Mouse (Mus musculus) testis, postnatal 14 days (tissue): ENCODE data around the gene Ifngr2.
"Not testable (repeated sequence)": the region's sequence is repeated elsewhere in the genome, so short reads cannot be mapped to it uniquely, and the experiment has no call there.

Source experiments
- DNase-seq: peaks from one replicate; pipeline ENCODE4 v3.0.0; 2021; ENCODE audit warnings: low spot score

The Ifngr2 gene

GRCm38 (mm10) chr16:91546836-91547741, at the start of gene Ifngr2:
TSS of gene Ifngr2 (plus strand) at chr16:91547072.
- DNase-seq = no peak

- DNase-seq = no peak
These were observed 48.8 kb upstream of the Ifngr2 start for GRCm38 (mm10) chr16:91498041-91498440.

GRCm38 (mm10) chr16:91504701-91505100, 42.2 kb upstream of the Ifngr2 start:
- no peak for DNase-seq

- no peak for DNase-seq
These were observed 41.7 kb upstream of the Ifngr2 start for GRCm38 (mm10) chr16:91505116-91505601.

DNA sequence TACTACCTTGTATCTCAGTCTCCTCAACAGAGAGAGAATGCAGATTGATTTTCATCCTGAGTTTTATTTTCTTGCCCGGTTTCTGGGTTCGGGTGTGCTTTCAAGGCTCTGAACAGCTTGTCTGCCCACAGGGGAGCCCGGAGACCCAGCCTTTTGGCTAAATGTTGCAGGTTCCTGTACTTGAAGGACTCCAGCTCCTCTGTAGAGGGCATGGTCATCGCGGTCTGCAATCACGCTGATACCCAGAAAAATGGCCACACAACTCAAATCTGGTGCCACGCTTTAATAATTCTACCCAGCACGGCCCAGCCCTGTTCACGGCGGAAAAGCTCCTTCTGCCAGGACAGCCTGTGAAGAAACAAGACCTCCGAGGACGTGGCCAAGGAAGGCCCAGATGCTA, 40.5 kb upstream of the Ifngr2 start:
- no peak for DNase-seq

- DNase-seq = peak; percentile 61
These were observed 34.6 kb upstream of the Ifngr2 start for GRCm38 (mm10) chr16:91512161-91512787.

DNA sequence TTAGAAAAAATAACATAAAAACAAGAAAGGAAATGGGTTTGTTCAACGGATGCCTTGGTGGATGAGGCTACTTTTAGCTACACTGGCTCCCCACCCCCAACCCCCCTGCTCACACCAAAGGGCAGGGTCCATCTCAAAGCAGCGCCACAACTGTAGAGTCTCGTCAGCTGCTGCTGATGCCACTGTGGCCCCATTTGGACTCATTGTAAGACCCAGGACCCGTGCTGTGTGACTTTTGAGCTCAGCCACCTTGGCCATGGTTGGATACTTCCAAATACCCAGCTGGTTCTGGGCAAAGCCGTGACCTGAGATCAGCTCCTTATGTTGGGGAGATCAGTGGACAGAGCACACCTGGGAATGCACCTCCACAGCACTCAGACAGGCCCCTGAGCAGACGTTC, 33.8 kb upstream of the Ifngr2 start:
- no peak for DNase-seq

DNA sequence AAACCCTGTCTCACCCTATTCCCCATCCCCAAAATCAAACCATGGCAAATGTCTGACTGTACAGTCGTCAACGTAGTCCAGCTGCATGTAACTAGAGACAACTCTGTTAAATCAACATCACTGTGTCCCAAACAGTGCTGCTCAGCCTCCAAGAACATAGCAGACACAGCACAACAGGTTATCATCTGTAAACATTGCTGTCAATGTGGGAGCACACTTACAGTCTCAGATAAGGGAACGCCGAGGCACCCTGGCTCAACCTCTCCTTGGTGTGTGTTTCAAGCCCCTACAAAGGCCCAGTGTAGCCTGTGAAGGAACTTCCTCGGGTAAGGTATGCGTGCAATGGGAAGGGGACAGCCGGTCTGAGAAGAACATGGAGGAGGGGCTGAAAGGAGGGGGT, 29.9 kb upstream of the Ifngr2 start:
- no peak for DNase-seq

- DNase-seq = no peak
These were observed 24.8 kb upstream of the Ifngr2 start for GRCm38 (mm10) chr16:91522040-91522439.

- DNase-seq = no peak
These were observed 24.2 kb upstream of the Ifngr2 start for GRCm38 (mm10) chr16:91522479-91523309.

GRCm38 (mm10) chr16:91524206-91524605, 22.7 kb upstream of the Ifngr2 start:
- no peak for DNase-seq

DNA sequence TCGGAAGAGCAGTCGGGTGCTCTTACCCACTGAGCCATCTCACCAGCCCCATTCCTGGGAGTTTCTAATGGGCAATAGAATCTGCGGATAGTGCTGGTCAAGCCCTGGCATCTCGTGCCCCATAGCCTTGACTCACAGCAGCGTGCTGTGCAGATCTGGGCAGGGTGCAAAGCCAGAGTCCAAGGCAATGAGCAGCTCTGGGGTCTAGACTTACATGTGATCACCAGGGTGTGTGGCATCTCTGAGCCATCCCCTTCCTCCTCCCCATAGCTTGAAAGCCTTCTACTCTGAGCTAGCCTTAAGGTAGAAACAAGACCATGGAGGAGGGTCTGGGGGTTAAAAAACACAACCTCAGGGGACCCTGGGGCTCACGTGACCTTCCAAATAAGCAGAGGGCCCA, 20.6 kb upstream of the Ifngr2 start:
- no peak for DNase-seq

GRCm38 (mm10) chr16:91527051-91527450, 19.8 kb upstream of the Ifngr2 start:
- DNase-seq = no peak

DNA sequence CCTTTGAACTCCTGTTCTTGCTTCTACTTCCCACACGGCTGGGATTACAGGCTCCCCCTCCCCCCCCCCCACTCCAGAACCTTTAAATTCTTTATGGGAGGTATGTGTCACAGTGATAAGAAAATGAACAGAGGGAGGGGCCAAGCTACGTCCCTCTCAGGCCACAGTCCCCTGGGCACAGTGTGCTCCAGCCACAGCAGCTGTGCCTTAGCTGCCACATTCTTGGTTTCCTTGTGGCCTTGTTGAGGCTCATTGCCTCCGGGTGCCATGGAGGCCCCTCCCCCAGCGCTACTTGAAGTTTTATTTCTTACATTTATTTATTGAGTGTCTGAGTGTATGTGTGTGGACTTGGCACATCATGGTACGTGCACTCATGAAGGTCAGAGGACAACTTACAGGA, 19.4 kb upstream of the Ifngr2 start:
- DNase-seq = no peak

DNA sequence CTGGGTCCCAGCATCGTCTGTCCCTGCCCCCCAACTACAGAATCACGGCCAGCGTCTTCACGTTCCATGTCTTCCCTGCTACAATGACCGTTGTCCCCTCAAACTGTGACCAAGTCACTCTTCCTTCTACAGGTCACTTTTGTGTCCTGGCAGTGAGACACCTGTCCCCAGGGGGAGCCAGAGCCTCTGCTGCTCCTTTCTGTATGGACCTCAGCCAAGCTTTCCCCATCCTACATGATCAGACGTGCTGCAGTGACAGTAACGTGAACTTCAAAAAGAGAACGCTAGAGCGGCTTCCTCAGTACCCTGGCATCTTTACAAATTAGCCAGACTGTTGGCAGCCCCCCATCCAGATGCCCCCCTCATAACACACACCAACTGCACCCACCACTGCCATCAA, 18.3 kb upstream of the Ifngr2 start:
- DNase-seq = no peak

DNA sequence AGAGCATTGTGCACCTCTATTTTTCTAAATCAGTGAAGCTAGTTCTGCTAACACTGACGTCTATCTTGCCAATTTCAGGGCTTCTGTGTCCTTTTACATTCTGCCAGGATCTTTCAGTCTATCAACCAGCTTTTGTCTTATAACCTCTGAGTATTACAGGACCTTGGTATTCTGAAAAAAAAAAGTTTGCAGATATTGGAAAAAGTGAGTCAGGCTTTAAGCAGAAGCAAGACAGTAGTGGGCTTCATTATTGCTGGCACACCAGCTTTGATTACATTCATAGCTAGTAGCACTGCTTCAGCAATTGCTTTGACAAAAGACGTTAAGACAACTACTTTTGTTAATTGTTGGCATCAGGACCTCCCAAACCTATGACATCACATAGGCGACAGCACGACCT, 16.0 kb upstream of the Ifngr2 start:
- not testable (repeated sequence) for DNase-seq

GRCm38 (mm10) chr16:91531856-91532255, 15.0 kb upstream of the Ifngr2 start:
- DNase-seq = no peak

- no peak for DNase-seq
These were observed 14.4 kb upstream of the Ifngr2 start for GRCm38 (mm10) chr16:91532429-91532828.

DNA sequence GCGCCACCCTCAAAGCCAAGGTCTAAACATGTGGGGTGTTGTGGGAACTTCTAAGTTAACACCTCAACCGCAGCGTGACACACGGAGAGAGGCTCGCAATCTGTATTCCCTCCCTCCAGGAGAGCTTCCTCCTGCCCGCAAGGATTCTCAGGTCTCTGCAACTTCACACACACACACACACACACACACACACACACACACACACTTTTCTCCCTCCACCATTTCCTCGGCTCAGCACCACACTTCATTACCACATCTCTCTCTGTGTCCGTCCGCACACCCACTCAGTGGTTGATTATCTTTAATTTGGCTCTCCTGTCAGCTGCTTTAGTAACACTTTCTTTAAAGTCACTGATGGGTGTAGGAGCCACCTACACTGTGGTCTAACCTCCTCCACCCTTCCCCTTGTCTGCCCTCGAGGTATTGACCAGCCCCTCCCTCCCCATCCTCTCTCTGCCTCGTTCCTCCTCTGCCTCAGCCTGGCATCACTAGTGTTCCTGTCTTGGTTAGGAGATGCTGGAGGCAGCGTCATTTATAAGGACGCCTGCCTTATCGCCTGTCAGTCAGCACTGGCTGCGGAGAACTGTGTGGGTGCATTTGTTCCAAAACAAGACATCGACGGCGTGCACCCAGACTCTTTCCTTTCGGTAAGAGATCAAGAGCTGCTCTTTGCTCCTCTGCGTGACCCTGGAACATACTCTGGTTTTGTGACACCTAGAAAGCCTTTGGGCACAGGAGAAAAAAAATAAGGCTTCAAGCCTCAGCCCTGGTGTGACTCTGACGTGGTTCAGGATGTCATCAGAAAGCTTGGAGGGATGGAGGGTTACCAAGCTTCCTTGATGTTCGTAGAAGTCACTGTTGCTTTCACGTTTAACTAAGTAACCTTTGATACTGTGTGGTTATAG, 13.5 kb upstream of the Ifngr2 start:
- DNase-seq = no peak

DNA sequence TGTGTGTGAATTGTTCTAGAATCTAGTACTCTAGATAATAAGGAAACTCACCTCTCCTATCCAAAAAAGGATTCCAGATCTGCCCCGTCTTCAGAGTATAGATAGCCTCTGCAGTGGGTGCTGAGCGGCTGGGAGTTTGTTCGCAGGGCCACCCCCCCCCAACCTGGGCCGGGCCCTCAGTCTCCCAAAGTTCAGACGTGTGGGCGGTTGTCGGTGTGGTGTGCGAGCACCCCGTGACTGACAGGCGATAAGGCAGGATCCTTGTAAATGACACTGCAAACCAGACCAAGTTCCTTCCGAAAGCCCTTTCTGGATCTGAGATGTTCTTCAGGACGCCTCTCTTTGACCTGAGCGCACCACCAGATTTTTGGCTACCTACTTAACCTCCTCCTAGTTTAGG, 12.4 kb upstream of the Ifngr2 start:
- no peak for DNase-seq

DNA sequence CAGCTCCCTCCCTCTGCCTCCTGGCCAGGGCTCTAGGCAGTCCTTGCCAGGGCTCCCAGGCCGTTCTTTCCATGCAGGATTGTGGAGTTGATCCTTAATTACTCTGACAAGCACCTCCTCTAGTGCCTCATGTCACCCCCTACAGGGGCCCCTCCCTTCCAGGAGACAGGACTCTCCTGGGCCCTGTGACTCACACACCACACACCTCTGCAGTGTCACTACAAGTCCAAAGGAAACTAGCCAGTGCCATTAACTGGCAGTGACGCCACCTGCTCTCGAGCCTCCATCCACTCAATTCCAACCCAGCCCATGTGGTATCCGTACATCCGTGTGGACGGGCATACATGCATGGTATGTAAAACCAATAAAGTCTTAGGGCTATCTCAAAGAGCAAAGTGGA, 12.0 kb upstream of the Ifngr2 start:
- DNase-seq = no peak
